Mouse (Mus musculus) forebrain, embryonic 10.5 days (tissue): Measurements from ENCODE around the gene Rps6kl1. TPM values are rescaled to one million over a fixed set of nuclear protein-coding genes. Genes with fewer than 3 reads are reported as not detected.

Source experiments
- polyA plus RNA-seq: library from polyadenylated mRNA; unstranded; fragments of >200 nt; fragmentation: Nextera tagmentation; extraction: Ambion mirVana; gene quantifications from 2 replicates; pipeline ENCODE4 v1.2.1, GENCODE M21; 2016

The Rps6kl1 gene
- polyA plus RNA-seq, 1 experiment from 2014 or later: 1.0 TPM

Other genes starting within 250 kb of the Rps6kl1 start
- 174 and 175 TPM in 2 replicates for gene Fcf1, start 180.4 kb downstream of the Rps6kl1 start, polyA plus RNA-seq
- 18.5 and 18.7 TPM in 2 replicates for gene Arel1, start 180.4 kb downstream of the Rps6kl1 start, polyA plus RNA-seq
- gene Ylpm1, start 154.9 kb downstream of the Rps6kl1 start, polyA plus RNA-seq: 34.2 and 37.2 TPM in 2 replicates
- 2.3 and 2.7 TPM in 2 replicates for gene Prox2, start 40.5 kb downstream of the Rps6kl1 start, polyA plus RNA-seq
- 113 and 122 TPM in 2 replicates for gene Dlst, start 40.4 kb downstream of the Rps6kl1 start, polyA plus RNA-seq
- 2.5 and 3.1 TPM in 2 replicates for gene Pgf, start 26.5 kb upstream of the Rps6kl1 start, polyA plus RNA-seq
- gene Eif2b2, start 68.2 kb upstream of the Rps6kl1 start, polyA plus RNA-seq: 123 and 129 TPM in 2 replicates
- gene Mlh3, start 119.3 kb upstream of the Rps6kl1 start, polyA plus RNA-seq: 8.7 and 9.4 TPM in 2 replicates
- gene Acyp1, start 137.2 kb upstream of the Rps6kl1 start, polyA plus RNA-seq: 50.7 and 53.4 TPM in 2 replicates
- gene Zc2hc1c, start 137.3 kb upstream of the Rps6kl1 start, polyA plus RNA-seq: 1.3 and 1.7 TPM in 2 replicates
- 23.9 TPM in 2 replicates for gene Nek9, start 188.1 kb upstream of the Rps6kl1 start, polyA plus RNA-seq
- 245 and 247 TPM in 2 replicates for gene Tmed10, start 223.6 kb upstream of the Rps6kl1 start, polyA plus RNA-seq